Mouse (Mus musculus): ENCODE results near the gene Pkig. TPM values are rescaled to one million over a fixed set of nuclear protein-coding genes. Genes with fewer than 3 reads are reported as not detected.

Gene Pkig
- polyA plus RNA-seq, 1 experiment from 2014 or later: 84.9 TPM

DNA sequence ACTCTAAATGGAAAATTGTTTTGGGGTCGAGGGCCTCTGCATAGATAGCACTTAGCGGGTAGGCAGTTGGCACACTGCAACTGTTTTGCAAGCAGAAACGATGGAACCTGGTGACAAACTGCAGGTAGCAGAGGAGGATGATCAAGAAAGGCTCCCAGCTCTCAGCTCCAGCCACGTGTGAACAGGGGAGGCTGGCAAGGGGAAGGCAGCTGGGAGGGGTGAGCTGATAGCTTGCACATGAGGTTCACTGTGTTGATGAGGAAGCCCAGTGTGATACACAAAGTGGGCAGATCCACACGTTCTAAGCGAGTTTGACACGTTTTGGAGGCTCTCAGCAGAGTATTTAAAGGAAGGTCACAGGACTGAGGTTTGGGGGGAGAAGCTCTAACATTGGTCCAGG lies 54.3 kb downstream of the Pkig start:
- TF ChIP-seq EP300 (IDR thresholded peaks at IDR 0.05; ENCODE audit: low read depth) (no peak), CTCF (IDR thresholded peaks at IDR 0.05; ENCODE audit: low read depth) (no peak)
- Histone ChIP-seq H3K4me2 (ENCODE audit: low read depth, low read length) (peak overlapping the region; percentile 11; the same call in 1 of the 2 replicates), H3K27me3 (ENCODE audit: insufficient read depth, low read length) (no peaks in the 10 kb centered on the region), H3K9me3 (ENCODE audit: low read length) (no peaks in the 10 kb centered on the region), H3K9ac (replicated peaks) (no peak overlapping the region), H3K27ac (ENCODE audit: low read depth) (peak overlapping the region; percentile 73), H3K4me1 (ENCODE audit: insufficient read depth) (peaks cover 41% of the 10 kb centered on the region), H3K4me3 (ENCODE audit: low read depth, low read length) (no peak overlapping the region), H3K36me3 (replicated peaks; ENCODE audit: insufficient read depth, low read length) (peaks cover 8% of the 10 kb centered on the region; the same call in 1 of the 2 replicates)
- 34% methylated on average over 7 of the region's 7 CpGs for WGBS (ENCODE audit: insufficient replicate concordance)
- ATAC-seq: peak; percentile 33; the same call in 1 of the 2 replicates
- DNase-seq: no peak

DNA sequence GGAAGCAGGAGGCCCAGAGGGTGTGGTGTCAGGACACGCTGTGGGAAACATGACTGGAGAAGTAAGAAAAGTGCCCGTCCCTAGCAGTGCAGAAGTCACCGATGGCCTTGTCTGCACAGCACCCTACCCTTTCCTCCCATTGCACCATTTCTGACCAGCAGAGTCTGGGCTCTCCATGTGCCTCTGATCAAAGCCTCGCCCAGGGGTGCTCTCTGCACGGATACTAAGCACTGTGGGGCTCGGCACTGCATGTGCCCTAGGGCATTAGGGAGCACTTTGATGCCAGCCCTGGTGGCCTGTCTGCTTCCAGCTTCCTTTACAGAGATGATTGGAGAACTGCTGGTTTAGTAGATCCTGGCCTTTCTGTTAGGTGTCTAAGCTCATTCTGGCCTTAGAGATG lies 54.7 kb downstream of the Pkig start:
- H3K9ac ChIP-seq (replicated peaks): no peak overlapping the region
- peaks cover 41% of the 10 kb centered on the region for H3K4me1 ChIP-seq (ENCODE audit: insufficient read depth)
- H3K27ac ChIP-seq (ENCODE audit: low read depth): peak overlapping the region; percentile 73
- ATAC-seq: peak; percentile 18; the same call in 1 of the 2 replicates
- H3K4me3 ChIP-seq (ENCODE audit: low read depth, low read length): no peak overlapping the region
- H3K27me3 ChIP-seq (ENCODE audit: insufficient read depth, low read length): no peaks in the 10 kb centered on the region
- 49% methylated on average over 6 of the region's 6 CpGs for WGBS (ENCODE audit: insufficient replicate concordance)
- H3K4me2 ChIP-seq (ENCODE audit: low read depth, low read length): peak overlapping the region; percentile 11; the same call in 1 of the 2 replicates
- peaks cover 8% of the 10 kb centered on the region; the same call in 1 of the 2 replicates for H3K36me3 ChIP-seq (replicated peaks; ENCODE audit: insufficient read depth, low read length)
- DNase-seq: no peak
- no peaks in the 10 kb centered on the region for H3K9me3 ChIP-seq (ENCODE audit: low read length)
- no peak for TF ChIP-seq EP300 (IDR thresholded peaks at IDR 0.05; ENCODE audit: low read depth)
- no peak for TF ChIP-seq CTCF (IDR thresholded peaks at IDR 0.05; ENCODE audit: low read depth)

DNA sequence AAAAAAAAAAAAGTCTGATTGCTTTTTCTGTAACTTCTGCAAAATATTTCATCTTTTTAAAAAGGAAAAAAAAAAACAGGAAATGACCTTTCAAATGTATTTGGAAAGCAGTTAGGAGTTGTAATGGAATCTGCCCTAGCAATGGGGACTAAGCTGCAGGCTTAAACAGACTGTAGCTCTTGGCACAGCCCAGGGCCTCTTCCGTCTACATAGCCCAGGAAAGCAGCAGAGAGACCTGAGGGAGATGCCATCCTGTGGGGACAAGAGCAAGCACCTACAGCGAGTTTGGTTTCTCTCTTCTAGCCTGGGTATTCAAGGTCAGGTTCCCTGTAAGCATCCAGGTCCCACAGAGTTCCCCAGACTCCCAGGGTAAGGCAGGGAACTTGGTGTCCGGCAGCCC lies 55.2 kb downstream of the Pkig start:
- no peak for DNase-seq
- no peak overlapping the region for H3K4me2 ChIP-seq (ENCODE audit: low read depth, low read length)
- peaks cover 8% of the 10 kb centered on the region; the same call in 1 of the 2 replicates for H3K36me3 ChIP-seq (replicated peaks; ENCODE audit: insufficient read depth, low read length)
- 60% methylated on average over 3 of the region's 3 CpGs for WGBS (ENCODE audit: insufficient replicate concordance)
- no peak for ATAC-seq
- no peaks in the 10 kb centered on the region for H3K9me3 ChIP-seq (ENCODE audit: low read length)
- TF ChIP-seq EP300 (IDR thresholded peaks at IDR 0.05; ENCODE audit: low read depth): no peak
- TF ChIP-seq CTCF (IDR thresholded peaks at IDR 0.05; ENCODE audit: low read depth): no peak
- peak overlapping the region; percentile 73 for H3K27ac ChIP-seq (ENCODE audit: low read depth)
- H3K4me3 ChIP-seq (ENCODE audit: low read depth, low read length): no peak overlapping the region
- H3K27me3 ChIP-seq (ENCODE audit: insufficient read depth, low read length): no peaks in the 10 kb centered on the region
- H3K9ac ChIP-seq (replicated peaks): no peak overlapping the region
- peaks cover 41% of the 10 kb centered on the region for H3K4me1 ChIP-seq (ENCODE audit: insufficient read depth)

DNA sequence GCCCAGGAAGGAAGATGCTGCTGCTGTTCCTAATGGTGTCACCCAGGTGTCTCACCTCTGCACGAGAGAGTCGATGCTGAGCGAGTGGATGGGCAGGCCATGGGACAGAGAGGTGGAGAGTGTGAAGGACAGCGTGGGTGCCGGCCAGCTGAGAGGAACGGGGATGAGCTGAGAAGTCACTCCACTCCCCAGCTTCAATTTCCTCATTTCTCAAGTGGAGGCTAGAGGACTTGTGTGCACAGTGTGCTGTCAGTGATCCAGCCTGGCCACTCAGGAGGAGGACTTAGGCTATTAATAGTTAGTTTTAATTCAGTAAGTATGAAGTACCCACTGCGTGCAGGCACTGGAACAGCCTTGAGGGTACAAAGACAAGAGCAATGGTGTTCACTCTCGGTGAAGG lies 58.3 kb downstream of the Pkig start:
- H3K4me1 ChIP-seq (ENCODE audit: insufficient read depth): peaks cover 37% of the 10 kb centered on the region

DNA sequence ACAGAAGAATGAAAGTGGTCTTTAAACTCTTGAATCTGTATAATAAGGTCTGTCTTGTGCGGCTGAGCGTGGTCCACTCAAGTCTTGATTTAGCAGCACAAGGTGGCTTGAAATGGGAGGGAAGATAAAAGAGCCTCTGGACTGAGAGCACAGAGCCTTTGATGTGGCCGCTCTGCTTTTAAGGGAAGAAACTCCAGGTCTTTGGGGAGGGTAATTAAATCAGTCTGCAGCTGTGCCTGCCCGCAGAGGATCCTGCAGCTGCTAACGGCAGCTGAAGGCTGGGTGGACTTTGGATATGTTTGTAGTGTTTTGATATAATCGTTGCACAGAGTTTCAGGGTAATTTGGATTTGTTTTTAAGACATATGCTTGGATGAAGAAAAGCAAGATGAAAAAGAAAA lies 58.7 kb downstream of the Pkig start:
- no peaks in the 10 kb centered on the region for H3K27me3 ChIP-seq (ENCODE audit: insufficient read depth, low read length)
- H3K4me2 ChIP-seq (ENCODE audit: low read depth, low read length): no peak overlapping the region
- H3K9ac ChIP-seq (replicated peaks): no peak overlapping the region
- H3K4me3 ChIP-seq (ENCODE audit: low read depth, low read length): no peak overlapping the region
- DNase-seq (no peak), ATAC-seq (no peak)
- peaks cover 34% of the 10 kb centered on the region for H3K4me1 ChIP-seq (ENCODE audit: insufficient read depth)
- H3K27ac ChIP-seq (ENCODE audit: low read depth): peak overlapping the region; percentile 64
- TF ChIP-seq EP300 (IDR thresholded peaks at IDR 0.05; ENCODE audit: low read depth) (no peak), CTCF (IDR thresholded peaks at IDR 0.05; ENCODE audit: low read depth) (no peak)
- 45% methylated on average over 6 of the region's 6 CpGs for WGBS (ENCODE audit: insufficient replicate concordance)
- H3K9me3 ChIP-seq (ENCODE audit: low read length): no peaks in the 10 kb centered on the region
- H3K36me3 ChIP-seq (replicated peaks; ENCODE audit: insufficient read depth, low read length): peaks cover 6% of the 10 kb centered on the region

More for the DNA sequence above, 58.3 kb downstream of the Pkig start:
- no peak for TF ChIP-seq CTCF (IDR thresholded peaks at IDR 0.05; ENCODE audit: low read depth)
- DNase-seq (no peak), ATAC-seq (no peak)
- Histone ChIP-seq H3K9ac (replicated peaks) (0 out of 2 replicates have a peak overlapping the region, but pooled peaks have one; percentile 16), H3K36me3 (replicated peaks; ENCODE audit: insufficient read depth, low read length) (peaks cover 2% of the 10 kb centered on the region; the same call in 1 of the 2 replicates), H3K4me2 (ENCODE audit: low read depth, low read length) (0 out of 2 replicates have a peak overlapping the region, but pooled peaks have one; percentile 13), H3K27ac (ENCODE audit: low read depth) (peak overlapping the region; percentile 64), H3K27me3 (ENCODE audit: insufficient read depth, low read length) (no peaks in the 10 kb centered on the region), H3K4me3 (ENCODE audit: low read depth, low read length) (no peak overlapping the region), H3K9me3 (ENCODE audit: low read length) (no peaks in the 10 kb centered on the region)
- 52% methylated on average over 8 of the region's 8 CpGs for WGBS (ENCODE audit: insufficient replicate concordance)

DNA sequence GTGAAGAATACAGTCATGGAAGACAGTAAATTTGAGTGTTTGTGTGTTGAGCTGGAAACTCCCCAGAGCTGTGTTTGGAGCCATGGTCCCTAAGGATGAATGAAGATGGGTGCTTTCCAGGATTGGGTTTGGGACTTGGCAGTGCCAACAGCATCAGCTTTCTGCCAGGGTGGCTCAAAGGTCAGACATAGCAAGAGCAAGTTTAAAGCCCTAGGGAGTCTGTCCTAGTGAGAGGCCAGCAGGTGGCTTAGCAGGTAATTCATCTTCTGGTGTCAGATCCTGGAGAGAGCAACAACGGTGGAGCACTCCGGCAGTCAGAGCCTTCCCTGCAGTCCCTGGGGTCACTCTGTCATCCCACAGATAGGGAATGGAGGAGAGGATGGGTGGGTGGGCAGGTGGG lies 60.3 kb downstream of the Pkig start:
- Histone ChIP-seq H3K9me3 (ENCODE audit: low read length) (no peaks in the 10 kb centered on the region), H3K9ac (replicated peaks) (no peak overlapping the region), H3K4me3 (ENCODE audit: low read depth, low read length) (no peak overlapping the region), H3K4me2 (ENCODE audit: low read depth, low read length) (no peak overlapping the region), H3K36me3 (replicated peaks; ENCODE audit: insufficient read depth, low read length) (peaks cover 16% of the 10 kb centered on the region), H3K27me3 (ENCODE audit: insufficient read depth, low read length) (no peaks in the 10 kb centered on the region), H3K4me1 (ENCODE audit: insufficient read depth) (peaks cover 22% of the 10 kb centered on the region), H3K27ac (ENCODE audit: low read depth) (0 out of 2 replicates have a peak overlapping the region, but pooled peaks have one; percentile 1)
- ATAC-seq (no peak), DNase-seq (no peak)
- TF ChIP-seq CTCF (IDR thresholded peaks at IDR 0.05; ENCODE audit: low read depth): no peak
- TF ChIP-seq EP300 (IDR thresholded peaks at IDR 0.05; ENCODE audit: low read depth): no peak
- WGBS (ENCODE audit: insufficient replicate concordance): 61% methylated on average over 2 of the region's 2 CpGs

All from liver, postnatal 0 days (tissue).